Mouse (Mus musculus): ENCODE data around the gene Xpo6.

Gene Xpo6

GRCm38 (mm10) chr7:126200178-126200996 lies at the start of gene Xpo6:
Gene Xpo6 (minus strand): TSS chr7:126200501.
- in situ Hi-C loops (cut with MboI, MseI) = no loop called here

- in situ Hi-C loops (cut with MboI, MseI) = no loop called here
Observed at GRCm38 (mm10) chr7:126249986-126250385, 49.7 kb upstream of the Xpo6 start.

- in situ Hi-C loops (cut with MboI, MseI) = no loop called here
Observed at GRCm38 (mm10) chr7:126249146-126249545, 48.8 kb upstream of the Xpo6 start.

- in situ Hi-C loops (cut with MboI, MseI) = no loop called here
Observed at GRCm38 (mm10) chr7:126248641-126249141, 48.4 kb upstream of the Xpo6 start.

GRCm38 (mm10) chr7:126248088-126248487 lies 47.8 kb upstream of the Xpo6 start:
- in situ Hi-C loops (cut with MboI, MseI) = no loop called here

GRCm38 (mm10) chr7:126244168-126244750 lies 44.0 kb upstream of the Xpo6 start:
- in situ Hi-C loops (cut with MboI, MseI) = no loop called here

GRCm38 (mm10) chr7:126240814-126241360 lies 40.6 kb upstream of the Xpo6 start:
- in situ Hi-C loops (cut with MboI, MseI) = no loop called here

- in situ Hi-C loops (cut with MboI, MseI) = no loop called here
Observed at GRCm38 (mm10) chr7:126236794-126237192, 36.5 kb upstream of the Xpo6 start.

GRCm38 (mm10) chr7:126236083-126236793 lies 35.9 kb upstream of the Xpo6 start:
- in situ Hi-C loops (cut with MboI, MseI) = no loop called here

GRCm38 (mm10) chr7:126234611-126235010 lies 34.3 kb upstream of the Xpo6 start:
- in situ Hi-C loops (cut with MboI, MseI) = no loop called here

GRCm38 (mm10) chr7:126232345-126233071 lies 32.2 kb upstream of the Xpo6 start:
- in situ Hi-C loops (cut with MboI, MseI) = no loop called here

GRCm38 (mm10) chr7:126230357-126231148 lies 30.3 kb upstream of the Xpo6 start:
- in situ Hi-C loops (cut with MboI, MseI) = no loop called here

- in situ Hi-C loops (cut with MboI, MseI) = no loop called here
Observed at GRCm38 (mm10) chr7:126226136-126226535, 25.8 kb upstream of the Xpo6 start.

GRCm38 (mm10) chr7:126222753-126223152 lies 22.5 kb upstream of the Xpo6 start:
- in situ Hi-C loops (cut with MboI, MseI) = no loop called here

- in situ Hi-C loops (cut with MboI, MseI) = no loop called here
Observed at GRCm38 (mm10) chr7:126220611-126221010, 20.3 kb upstream of the Xpo6 start.

GRCm38 (mm10) chr7:126218311-126218710 lies 18.0 kb upstream of the Xpo6 start:
- in situ Hi-C loops (cut with MboI, MseI) = no loop called here

- in situ Hi-C loops (cut with MboI, MseI) = no loop called here
Observed at GRCm38 (mm10) chr7:126216867-126217266, 16.6 kb upstream of the Xpo6 start.

GRCm38 (mm10) chr7:126210856-126211255 lies 10.6 kb upstream of the Xpo6 start:
- in situ Hi-C loops (cut with MboI, MseI) = no loop called here

GRCm38 (mm10) chr7:126200997-126201345 lies 670 bp upstream of the Xpo6 start:
- in situ Hi-C loops (cut with MboI, MseI) = no loop called here

- in situ Hi-C loops (cut with MboI, MseI) = no loop called here
Observed at GRCm38 (mm10) chr7:126199691-126200102, 604 bp downstream of the Xpo6 start.

- in situ Hi-C loops (cut with MboI, MseI) = no loop called here
Observed at GRCm38 (mm10) chr7:126198926-126199325, 1.4 kb downstream of the Xpo6 start.

Measured in regulatory T cell (primary cell).